Mouse (Mus musculus): ENCODE measurements around the gene Map1lc3b. TPM values are rescaled to one million over a fixed set of nuclear protein-coding genes. Genes with fewer than 3 reads are reported as not detected.

Map1lc3b gene
- polyA plus RNA-seq, 1 experiment from 2014 or later: 196 TPM

- no peak for TF ChIP-seq CTCF (IDR thresholded peaks at IDR 0.05)
- DNase-seq (ENCODE audit: low read depth, low spot score): no peak
- ChIA-PET CTCF (interaction anchor here (0.8 to 2.7 kb wide), 7 partner anchors 11 to 51 kb away, joined by 3 to 12 read pairs (median 7); no protein-coding TSS in a partner anchor), POLR2A (interaction anchor here (0.7 kb wide), 1 partner anchor 41 kb away, joined by 5 read pairs; no protein-coding TSS in a partner anchor)
- no peaks in the 10 kb centered on the region for H3K27me3 ChIP-seq
- ATAC-seq: no peak
- in situ Hi-C loops (cut with MboI; ENCODE audit: low pct_unique_long_range_greater_than_20kb): no loop called here
Observed at GRCm38 (mm10) chr8:121603801-121604200, 13.6 kb downstream of the Map1lc3b start.

GRCm38 (mm10) chr8:121607661-121608060 lies 17.5 kb downstream of the Map1lc3b start:
- no peak for TF ChIP-seq CTCF (IDR thresholded peaks at IDR 0.05)
- in situ Hi-C loops (cut with MboI; ENCODE audit: low pct_unique_long_range_greater_than_20kb): loop anchor here (5.0 kb wide), 1 partner anchor 65 kb away; no protein-coding TSS in a partner anchor
- ATAC-seq (no peak), DNase-seq (ENCODE audit: low read depth, low spot score) (no peak)
- no peaks in the 10 kb centered on the region for H3K27me3 ChIP-seq
- CTCF ChIA-PET: interaction anchor here (0.7 to 2.5 kb wide), 14 partner anchors 9 to 77 kb away, joined by 3 to 12 read pairs (median 4); no protein-coding TSS in a partner anchor
- POLR2A ChIA-PET: interaction anchor here (1.3 kb wide), 1 partner anchor 15 kb away, joined by 4 read pairs; no protein-coding TSS in a partner anchor

GRCm38 (mm10) chr8:121609251-121609650 lies 19.1 kb downstream of the Map1lc3b start:
- in situ Hi-C loops (cut with MboI; ENCODE audit: low pct_unique_long_range_greater_than_20kb): loop anchor here (5.0 kb wide), 1 partner anchor 63 kb away; no protein-coding TSS in a partner anchor
- DNase-seq (ENCODE audit: low read depth, low spot score) (no peak), ATAC-seq (no peak)
- ChIA-PET CTCF (interaction anchor here (1.0 to 2.5 kb wide), 4 partner anchors 10 to 18 kb away, joined by 3 to 9 read pairs (median 5); no protein-coding TSS in a partner anchor), POLR2A (no interaction called here)
- no peaks in the 10 kb centered on the region for H3K27me3 ChIP-seq
- TF ChIP-seq CTCF (IDR thresholded peaks at IDR 0.05): no peak

- in situ Hi-C loops (cut with MboI; ENCODE audit: low pct_unique_long_range_greater_than_20kb): loop anchor here (5.0 kb wide), 1 partner anchor 62 kb away; no protein-coding TSS in a partner anchor
- no peak for DNase-seq (ENCODE audit: low read depth, low spot score)
- POLR2A ChIA-PET: no interaction called here
- no peak for ATAC-seq
- no peaks in the 10 kb centered on the region for H3K27me3 ChIP-seq
- TF ChIP-seq CTCF (IDR thresholded peaks at IDR 0.05): no peak
- CTCF ChIA-PET: interaction anchor here (1.0 kb wide), 1 partner anchor 12 kb away, joined by 3 read pairs; no protein-coding TSS in a partner anchor
Observed at GRCm38 (mm10) chr8:121609916-121610315, 19.8 kb downstream of the Map1lc3b start.

- ChIA-PET CTCF (no interaction called here), POLR2A (no interaction called here)
- no peaks in the 10 kb centered on the region for H3K27me3 ChIP-seq
- ATAC-seq (no peak), DNase-seq (ENCODE audit: low read depth, low spot score) (no peak)
- in situ Hi-C loops (cut with MboI; ENCODE audit: low pct_unique_long_range_greater_than_20kb): no loop called here
- no peak for TF ChIP-seq CTCF (IDR thresholded peaks at IDR 0.05)
Observed at GRCm38 (mm10) chr8:121613419-121613818, 23.3 kb downstream of the Map1lc3b start.

- DNase-seq (ENCODE audit: low read depth, low spot score): no peak
- no peak for ATAC-seq
- CTCF ChIA-PET: interaction anchor here (1.1 to 2.6 kb wide), 4 partner anchors 8 to 24 kb away, joined by 3 to 9 read pairs (median 6); no protein-coding TSS in a partner anchor
- no peaks in the 10 kb centered on the region for H3K27me3 ChIP-seq
- in situ Hi-C loops (cut with MboI; ENCODE audit: low pct_unique_long_range_greater_than_20kb): no loop called here
- POLR2A ChIA-PET: interaction anchor here (1.3 kb wide), 1 partner anchor 31 kb away, joined by 3 read pairs; no protein-coding TSS in a partner anchor
- TF ChIP-seq CTCF (IDR thresholded peaks at IDR 0.05): no peak
Observed at GRCm38 (mm10) chr8:121619401-121619995, 29.3 kb downstream of the Map1lc3b start.

GRCm38 (mm10) chr8:121620801-121621516 lies 30.8 kb downstream of the Map1lc3b start:
- POLR2A ChIA-PET: interaction anchor here (0.7 to 1.7 kb wide), 4 partner anchors 9 to 30 kb away, joined by 3 to 6 read pairs (median 4); no protein-coding TSS in a partner anchor
- CTCF ChIA-PET: interaction anchor here (0.6 to 1.4 kb wide), 5 partner anchors 9 to 18 kb away, joined by 3 to 5 read pairs (median 3); no protein-coding TSS in a partner anchor
- no peak for TF ChIP-seq CTCF (IDR thresholded peaks at IDR 0.05)
- ATAC-seq (no peak), DNase-seq (ENCODE audit: low read depth, low spot score) (no peak)
- no peaks in the 10 kb centered on the region for H3K27me3 ChIP-seq
- in situ Hi-C loops (cut with MboI; ENCODE audit: low pct_unique_long_range_greater_than_20kb): no loop called here

- TF ChIP-seq CTCF (IDR thresholded peaks at IDR 0.05): no peak
- H3K27me3 ChIP-seq: no peaks in the 10 kb centered on the region
- ChIA-PET CTCF (interaction anchor here (0.6 to 1.4 kb wide), 4 partner anchors 10 to 26 kb away, joined by 3 to 5 read pairs (median 3); no protein-coding TSS in a partner anchor), POLR2A (interaction anchor here (1.7 kb wide), 2 partner anchors 10 to 29 kb away, joined by 3 to 5 read pairs; no protein-coding TSS in a partner anchor)
- ATAC-seq: no peak
- in situ Hi-C loops (cut with MboI; ENCODE audit: low pct_unique_long_range_greater_than_20kb): no loop called here
- no peak for DNase-seq (ENCODE audit: low read depth, low spot score)
Observed at GRCm38 (mm10) chr8:121621879-121622278, 31.7 kb downstream of the Map1lc3b start.

GRCm38 (mm10) chr8:121623043-121623442 lies 32.9 kb downstream of the Map1lc3b start:
- no peak for TF ChIP-seq CTCF (IDR thresholded peaks at IDR 0.05)
- DNase-seq (ENCODE audit: low read depth, low spot score): no peak
- in situ Hi-C loops (cut with MboI; ENCODE audit: low pct_unique_long_range_greater_than_20kb): no loop called here
- ATAC-seq: no peak
- POLR2A ChIA-PET: interaction anchor here (0.8 kb wide), 1 partner anchor 15 kb away, joined by 4 read pairs; no protein-coding TSS in a partner anchor
- H3K27me3 ChIP-seq: no peaks in the 10 kb centered on the region
- CTCF ChIA-PET: interaction anchor here (1.1 kb wide), 1 partner anchor 25 kb away, joined by 3 read pairs; no protein-coding TSS in a partner anchor

- DNase-seq (ENCODE audit: low read depth, low spot score) (no peak), ATAC-seq (peak; percentile 37)
- H3K27me3 ChIP-seq: no peaks in the 10 kb centered on the region
- no peak for TF ChIP-seq CTCF (IDR thresholded peaks at IDR 0.05)
- ChIA-PET CTCF (interaction anchor here (1.2 to 3.4 kb wide), 6 partner anchors 8 to 26 kb away, joined by 3 to 21 read pairs (median 4); no protein-coding TSS in a partner anchor), POLR2A (interaction anchor here (0.6 to 2.2 kb wide), 2 partner anchors 22 to 37 kb away, joined by 3 to 5 read pairs; no protein-coding TSS in a partner anchor)
- in situ Hi-C loops (cut with MboI; ENCODE audit: low pct_unique_long_range_greater_than_20kb): no loop called here
Observed at GRCm38 (mm10) chr8:121628681-121629080, 38.5 kb downstream of the Map1lc3b start.
